16 mouse cellular contexts compared by ENCODE assay signal in the genomic region with DNA sequence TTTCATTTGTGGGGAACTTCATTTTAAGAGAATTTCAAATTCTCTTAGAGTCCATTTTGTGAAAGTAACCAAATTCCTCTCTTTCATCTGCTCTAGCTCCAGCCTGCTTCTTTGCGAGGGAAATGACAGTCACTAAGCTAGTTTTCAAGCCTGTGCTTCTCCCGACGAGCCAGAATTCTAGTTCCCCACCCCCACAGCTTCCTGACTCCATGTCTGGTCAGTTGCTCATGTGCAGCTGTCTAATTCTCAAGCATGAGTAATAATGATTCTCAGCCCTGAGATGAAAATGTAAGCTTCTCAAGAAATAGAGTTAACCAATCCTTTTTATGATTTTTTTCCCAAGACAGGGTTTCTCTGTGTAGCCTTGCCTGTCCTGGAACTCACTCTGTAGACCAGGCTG.
A peak's percentile ranks its signal among the peaks of the same experiment; 100 is the strongest.
DNase-seq lines count a peak whose midpoint lies in the region; ATAC-seq and TF ChIP-seq lines count a peak whose summit lies in the region.
"Had no signal": no experiment of that assay in that cellular context is flagged by ENCODE, and none has a peak within 500 bp of the region (broad histone marks: within the 10 kb centered on the region; RNA-seq: fewer than 3 reads in every experiment).

No protein-coding gene starts in this region.

- H3K27ac ChIP-seq in heart, adult 2 months, result peak overlapping the region; percentile 42
- H3K27ac ChIP-seq in forebrain, postnatal 0 days (ENCODE audit: low read depth, low read length), result no peak overlapping the region
- H3K27ac ChIP-seq: limb, embryonic 10.5 days; liver, embryonic 12.5 days; midbrain, embryonic 10.5 days had no signal

- H3K4me2 ChIP-seq in forebrain, postnatal 0 days (ENCODE audit: low read depth), result no peak overlapping the region
- H3K4me2 ChIP-seq: liver, embryonic 12.5 days had no signal

- ATAC-seq in forebrain, postnatal 0 days, result no peak
- ATAC-seq: forebrain, embryonic 14.5 days; inflammation-experienced regulatory T-cells, adult 6 months had no signal

- intact Hi-C loops in heart, adult 2 months (cut with DNase I), result no loop called here
- intact Hi-C loops in heart, postnatal 10 days (cut with DNase I), result no loop called here
- intact Hi-C loops in left cerebral cortex, postnatal 10 days (cut with DNase I), result loop anchor here (5.0 kb wide), 1 partner anchor 45 kb away; no protein-coding TSS in a partner anchor

- TF ChIP-seq EP300 in heart, adult 2 months (IDR thresholded peaks at IDR 0.05; ENCODE audit: insufficient read depth, low read depth, low read length), result no peak

- peak; percentile 11 for DNase-seq in embryo, embryonic 11 days
- DNase-seq in embryo, embryonic 9.5 days (ENCODE audit: extremely low spot score), result no peak
- peak; percentile 22 to 45 for DNase-seq in kidney, postnatal 4 days
- DNase-seq in kidney, adult 9 months, result no peak
- DNase-seq in heart, adult 2 months, result no peak
- peak; percentile 72 for DNase-seq in heart, postnatal 10 days
- no peak for DNase-seq in left cerebral cortex, postnatal 10 days (ENCODE audit: extremely low spot score in 1 of 2, low spot score in 2 of 2)
- no peak for DNase-seq in forebrain, postnatal 0 days
- DNase-seq: cerebellum, adult 11-12 months; cerebellum, postnatal 36 days; lung, postnatal 14 days had no signal

- peaks cover 9% of the 10 kb centered on the region for H3K4me1 ChIP-seq in heart, adult 2 months (ENCODE audit: control insufficient read depth, insufficient read depth, low read length)
- H3K4me1 ChIP-seq in forebrain, postnatal 0 days (ENCODE audit: insufficient read depth), result no peaks in the 10 kb centered on the region
- H3K4me1 ChIP-seq: limb, embryonic 10.5 days; midbrain, embryonic 10.5 days had no signal

- TF ChIP-seq POLR2A in heart, adult 2 months (IDR thresholded peaks at IDR 0.05; ENCODE audit: insufficient read depth, low read depth, low read length), result no peak

- H3K36me3 ChIP-seq in heart, adult 2 months (ENCODE audit: control insufficient read depth, insufficient read depth, low read length), result peaks cover 37% of the 10 kb centered on the region
- H3K36me3 ChIP-seq in forebrain, postnatal 0 days (ENCODE audit: insufficient read depth), result peaks cover 63% of the 10 kb centered on the region

- H3K9ac ChIP-seq in heart, adult 2 months (ENCODE audit: low read depth, low read length), result no peak overlapping the region
- no peak overlapping the region for H3K9ac ChIP-seq in forebrain, postnatal 0 days
- H3K9ac ChIP-seq: liver, embryonic 12.5 days had no signal

- H3K79me2 ChIP-seq in heart, adult 2 months (replicated peaks; ENCODE audit: control insufficient read depth, insufficient read depth, low read length), result no peaks in the 10 kb centered on the region

- H3K27me3 ChIP-seq in heart, adult 2 months (ENCODE audit: control insufficient read depth, insufficient read depth, low read length), result no peaks in the 10 kb centered on the region
- no peaks in the 10 kb centered on the region for H3K27me3 ChIP-seq in forebrain, postnatal 0 days (ENCODE audit: insufficient read depth, low read length)
- H3K27me3 ChIP-seq: liver, embryonic 12.5 days had no signal

- 24% methylated on average over 3 of the region's 3 CpGs for WGBS in heart, adult 2 months
- WGBS in forebrain, postnatal 0 days, result 68% methylated on average over 3 of the region's 3 CpGs

- no peaks in the 10 kb centered on the region for H3K9me3 ChIP-seq in forebrain, postnatal 0 days (ENCODE audit: low read length)
- H3K9me3 ChIP-seq: limb, embryonic 10.5 days; liver, embryonic 12.5 days; midbrain, embryonic 10.5 days had no signal

- no peak overlapping the region for H3K4me3 ChIP-seq in heart, adult 2 months
- no peak overlapping the region for H3K4me3 ChIP-seq in forebrain, postnatal 0 days (ENCODE audit: low read depth, low read length)
- H3K4me3 ChIP-seq: limb, embryonic 10.5 days; liver, embryonic 12.5 days; midbrain, embryonic 10.5 days had no signal

- no peak for TF ChIP-seq CTCF in heart, adult 2 months (IDR thresholded peaks at IDR 0.05)
- TF ChIP-seq CTCF in forebrain, postnatal 0 days (IDR thresholded peaks at IDR 0.05; ENCODE audit: low read depth), result no peak

Comparison
In these comparisons a context has a peak if more than half of its experiments do, and no peak if none do; other contexts are left out.
1. DNase-seq: peak in embryo, embryonic 11 days (single experiment), kidney, postnatal 4 days (2 of 2) and heart, postnatal 10 days (2 of 2); none in embryo, embryonic 9.5 days (single experiment), kidney, adult 9 months (single experiment), heart, adult 2 months (0 of 2), left cerebral cortex, postnatal 10 days (0 of 2) and forebrain, postnatal 0 days (single experiment).